Mouse (Mus musculus): Measurements from ENCODE around the gene Scarb2. TPM values are rescaled to one million over a fixed set of nuclear protein-coding genes. Genes with fewer than 3 reads are reported as not detected.

Gene Scarb2
- polyA plus RNA-seq, 1 experiment from 2014 or later, result 7.0 TPM

- no peaks in the 10 kb centered on the region for H3K9me3 ChIP-seq (ENCODE audit: control insufficient read depth, low read length)
- no peaks in the 10 kb centered on the region for H3K36me3 ChIP-seq (ENCODE audit: control insufficient read depth, insufficient read depth, low read length)
- H3K4me2 ChIP-seq (ENCODE audit: low read depth, severe bottlenecking), result no peak overlapping the region
- no peaks in the 10 kb centered on the region for H3K4me1 ChIP-seq (ENCODE audit: control insufficient read depth, insufficient read depth, low read length)
- H3K27me3 ChIP-seq (ENCODE audit: control insufficient read depth, insufficient read depth, low read length), result no peaks in the 10 kb centered on the region
- 89% methylated on average over 5 of the region's 5 CpGs for WGBS
- no peak overlapping the region for H3K27ac ChIP-seq (replicated peaks; ENCODE audit: low read depth, low read length)
- no peak overlapping the region for H3K4me3 ChIP-seq (ENCODE audit: low read depth, low read length)
- no peak overlapping the region for H3K9ac ChIP-seq (ENCODE audit: low read length)
- ATAC-seq (ENCODE audit: insufficient number of reproducible peaks, low FRiP score, low TSS enrichment, low read depth) (no peak), DNase-seq (ENCODE audit: low spot score) (no peak)
Measured at GRCm38 (mm10) chr5:92512066-92512465, 5.4 kb upstream of the Scarb2 start.

- H3K27me3 ChIP-seq (ENCODE audit: control insufficient read depth, insufficient read depth, low read length), result no peaks in the 10 kb centered on the region
- no peak overlapping the region for H3K4me3 ChIP-seq (ENCODE audit: low read depth, low read length)
- no peaks in the 10 kb centered on the region for H3K4me1 ChIP-seq (ENCODE audit: control insufficient read depth, insufficient read depth, low read length)
- H3K9ac ChIP-seq (ENCODE audit: low read length), result no peak overlapping the region
- H3K4me2 ChIP-seq (ENCODE audit: low read depth, severe bottlenecking), result no peak overlapping the region
- no peaks in the 10 kb centered on the region for H3K36me3 ChIP-seq (ENCODE audit: control insufficient read depth, insufficient read depth, low read length)
- H3K27ac ChIP-seq (replicated peaks; ENCODE audit: low read depth, low read length), result no peak overlapping the region
- no peak for ATAC-seq (ENCODE audit: insufficient number of reproducible peaks, low FRiP score, low TSS enrichment, low read depth)
- H3K9me3 ChIP-seq (ENCODE audit: control insufficient read depth, low read length), result no peaks in the 10 kb centered on the region
- DNase-seq (ENCODE audit: low spot score), result no peak
Measured at GRCm38 (mm10) chr5:92511256-92511655, 4.6 kb upstream of the Scarb2 start.

- Histone ChIP-seq H3K9ac (ENCODE audit: low read length) (no peak overlapping the region), H3K36me3 (ENCODE audit: control insufficient read depth, insufficient read depth, low read length) (no peaks in the 10 kb centered on the region), H3K4me3 (ENCODE audit: low read depth, low read length) (no peak overlapping the region), H3K27ac (replicated peaks; ENCODE audit: low read depth, low read length) (no peak overlapping the region), H3K4me1 (ENCODE audit: control insufficient read depth, insufficient read depth, low read length) (0 out of 2 replicates have a peak, but pooled peaks cover 7% of the 10 kb centered on the region), H3K9me3 (ENCODE audit: control insufficient read depth, low read length) (no peaks in the 10 kb centered on the region), H3K4me2 (ENCODE audit: low read depth, severe bottlenecking) (no peak overlapping the region), H3K27me3 (ENCODE audit: control insufficient read depth, insufficient read depth, low read length) (no peaks in the 10 kb centered on the region)
- DNase-seq (ENCODE audit: low spot score) (no peak), ATAC-seq (ENCODE audit: insufficient number of reproducible peaks, low FRiP score, low TSS enrichment, low read depth) (no peak)
- WGBS, result 93% methylated on average over 5 of the region's 5 CpGs
Measured at GRCm38 (mm10) chr5:92508853-92509252, 2.2 kb upstream of the Scarb2 start.

- DNase-seq (ENCODE audit: low spot score), result peak; percentile 33
- ATAC-seq (ENCODE audit: insufficient number of reproducible peaks, low FRiP score, low TSS enrichment, low read depth), result no peak
- Histone ChIP-seq H3K9ac (ENCODE audit: low read length) (0 out of 2 replicates have a peak overlapping the region, but pooled peaks have one; percentile 56), H3K36me3 (ENCODE audit: control insufficient read depth, insufficient read depth, low read length) (no peaks in the 10 kb centered on the region), H3K27ac (replicated peaks; ENCODE audit: low read depth, low read length) (no peak overlapping the region), H3K4me3 (ENCODE audit: low read depth, low read length) (no peak overlapping the region), H3K27me3 (ENCODE audit: control insufficient read depth, insufficient read depth, low read length) (no peaks in the 10 kb centered on the region), H3K4me2 (ENCODE audit: low read depth, severe bottlenecking) (0 out of 2 replicates have a peak overlapping the region, but pooled peaks have one; percentile 77), H3K9me3 (ENCODE audit: control insufficient read depth, low read length) (no peaks in the 10 kb centered on the region), H3K4me1 (ENCODE audit: control insufficient read depth, insufficient read depth, low read length) (0 out of 2 replicates have a peak, but pooled peaks cover 7% of the 10 kb centered on the region)
- 23% methylated on average over 4 of the region's 4 CpGs for WGBS
Measured at GRCm38 (mm10) chr5:92506301-92506729, 318 bp downstream of the Scarb2 start.

- ATAC-seq (ENCODE audit: insufficient number of reproducible peaks, low FRiP score, low TSS enrichment, low read depth) (peak; percentile 97), DNase-seq (ENCODE audit: low spot score) (peak; percentile 96)
- Histone ChIP-seq H3K27me3 (ENCODE audit: control insufficient read depth, insufficient read depth, low read length) (no peaks in the 10 kb centered on the region), H3K4me1 (ENCODE audit: control insufficient read depth, insufficient read depth, low read length) (0 out of 2 replicates have a peak, but pooled peaks cover 7% of the 10 kb centered on the region), H3K9ac (ENCODE audit: low read length) (peak overlapping the region; percentile 84), H3K27ac (replicated peaks; ENCODE audit: low read depth, low read length) (peak overlapping the region; percentile 83), H3K36me3 (ENCODE audit: control insufficient read depth, insufficient read depth, low read length) (no peaks in the 10 kb centered on the region), H3K4me2 (ENCODE audit: low read depth, severe bottlenecking) (peak overlapping the region; percentile 77), H3K9me3 (ENCODE audit: control insufficient read depth, low read length) (no peaks in the 10 kb centered on the region), H3K4me3 (ENCODE audit: low read depth, low read length) (peak overlapping the region; percentile 69)
- WGBS, result under 1% methylated on average over 36 of the region's 48 CpGs
Measured at GRCm38 (mm10) chr5:92505402-92505865, 1.2 kb downstream of the Scarb2 start.

GRCm38 (mm10) chr5:92504676-92505400 is 1.8 kb downstream of the Scarb2 start:
- DNase-seq (ENCODE audit: low spot score) (no peak), ATAC-seq (ENCODE audit: insufficient number of reproducible peaks, low FRiP score, low TSS enrichment, low read depth) (peak; percentile 73)
- peak overlapping the region; percentile 84 for H3K9ac ChIP-seq (ENCODE audit: low read length)
- H3K4me2 ChIP-seq (ENCODE audit: low read depth, severe bottlenecking), result peak overlapping the region; percentile 77
- H3K9me3 ChIP-seq (ENCODE audit: control insufficient read depth, low read length), result no peaks in the 10 kb centered on the region
- 0 out of 2 replicates have a peak, but pooled peaks cover 7% of the 10 kb centered on the region for H3K4me1 ChIP-seq (ENCODE audit: control insufficient read depth, insufficient read depth, low read length)
- H3K4me3 ChIP-seq (ENCODE audit: low read depth, low read length), result peak overlapping the region; percentile 69
- H3K27me3 ChIP-seq (ENCODE audit: control insufficient read depth, insufficient read depth, low read length), result no peaks in the 10 kb centered on the region
- WGBS, result under 1% methylated on average over 34 of the region's 35 CpGs
- no peaks in the 10 kb centered on the region for H3K36me3 ChIP-seq (ENCODE audit: control insufficient read depth, insufficient read depth, low read length)
- peak overlapping the region; percentile 83 for H3K27ac ChIP-seq (replicated peaks; ENCODE audit: low read depth, low read length)

GRCm38 (mm10) chr5:92503856-92504618 is 2.6 kb downstream of the Scarb2 start:
- DNase-seq (ENCODE audit: low spot score), result no peak
- peak overlapping the region; percentile 69 for H3K4me3 ChIP-seq (ENCODE audit: low read depth, low read length)
- H3K36me3 ChIP-seq (ENCODE audit: control insufficient read depth, insufficient read depth, low read length), result no peaks in the 10 kb centered on the region
- H3K4me1 ChIP-seq (ENCODE audit: control insufficient read depth, insufficient read depth, low read length), result 0 out of 2 replicates have a peak, but pooled peaks cover 7% of the 10 kb centered on the region
- peak overlapping the region; percentile 84 for H3K9ac ChIP-seq (ENCODE audit: low read length)
- no peaks in the 10 kb centered on the region for H3K27me3 ChIP-seq (ENCODE audit: control insufficient read depth, insufficient read depth, low read length)
- no peak overlapping the region for H3K27ac ChIP-seq (replicated peaks; ENCODE audit: low read depth, low read length)
- 41% methylated on average over 7 of the region's 7 CpGs for WGBS
- ATAC-seq (ENCODE audit: insufficient number of reproducible peaks, low FRiP score, low TSS enrichment, low read depth), result no peak
- peak overlapping the region; percentile 77 for H3K4me2 ChIP-seq (ENCODE audit: low read depth, severe bottlenecking)
- no peaks in the 10 kb centered on the region for H3K9me3 ChIP-seq (ENCODE audit: control insufficient read depth, low read length)

GRCm38 (mm10) chr5:92503356-92503847 is 3.2 kb downstream of the Scarb2 start:
- DNase-seq (ENCODE audit: low spot score) (no peak), ATAC-seq (ENCODE audit: insufficient number of reproducible peaks, low FRiP score, low TSS enrichment, low read depth) (no peak)
- Histone ChIP-seq H3K4me1 (ENCODE audit: control insufficient read depth, insufficient read depth, low read length) (peaks cover 9% of the 10 kb centered on the region; the same call in 1 of the 2 replicates), H3K36me3 (ENCODE audit: control insufficient read depth, insufficient read depth, low read length) (no peaks in the 10 kb centered on the region), H3K4me3 (ENCODE audit: low read depth, low read length) (no peak overlapping the region), H3K27me3 (ENCODE audit: control insufficient read depth, insufficient read depth, low read length) (no peaks in the 10 kb centered on the region), H3K4me2 (ENCODE audit: low read depth, severe bottlenecking) (no peak overlapping the region), H3K27ac (replicated peaks; ENCODE audit: low read depth, low read length) (no peak overlapping the region), H3K9ac (ENCODE audit: low read length) (no peak overlapping the region), H3K9me3 (ENCODE audit: control insufficient read depth, low read length) (no peaks in the 10 kb centered on the region)
- WGBS, result 84% methylated on average over 9 of the region's 9 CpGs

Measured in limb, embryonic 11.5 days (tissue).